Mouse (Mus musculus) left cerebral cortex, adult 2 months (tissue): ENCODE results near the gene Cenpu. TPM values are rescaled to one million over a fixed set of nuclear protein-coding genes. Genes with fewer than 3 reads are reported as not detected.

ENCODE experiments used
- DNase-seq, 2 experiments: peaks; one replicate each; pipeline ENCODE4 v3.0.0; 2021 to 2022; ENCODE audit warnings: low spot score in 2 of 2, mixed read lengths in 1 of 2; ENCODE audit errors: extremely low spot score in 1 of 2
- H3K27ac ChIP-seq: fragments of 200-600 bp; 2 replicates; pipeline ENCODE4 v1.8.1; 2022
- H3K4me3 ChIP-seq: fragments of 200-600 bp; 2 replicates; pipeline ENCODE4 v1.8.1; 2022
- CTCF ChIP-seq: fragments of 200-600 bp; IDR thresholded peaks from 2 replicates; pipeline ENCODE4 v1.8.1; 2022; ENCODE audit warnings: antibody characterized with exemption, mild to moderate bottlenecking, moderate library complexity
- intact Hi-C: fragments of 180-260 bp; cut with DNase I; formaldehyde crosslinking; loops from one replicate; pipeline ENCODE4 v1.15.1; 2025
- long read RNA-seq, 2 experiments: library from polyadenylated mRNA; stranded (forward); transcript quantifications; one replicate each; pipeline ENCODE4 v2.0.0; 2021; ENCODE audit warnings: borderline mapping rate in 2 of 2
- total RNA-seq, 2 experiments: library from RNA; stranded (reverse); gene quantifications; 2 replicates each; pipeline ENCODE4 v1.2.3; 2021

The Cenpu gene
- total RNA-seq: 1 to 10 TPM; 2.0 to 2.3 TPM
- long read RNA-seq, experiment 1, partial matches to known transcripts: 2 of 4 reads
- long read RNA-seq, experiment 1, other reads (novel, unspliced or antisense): 1 of 4 reads
- long read RNA-seq, experiment 2, partial matches to known transcripts: 1 of 2 reads
- long read RNA-seq, experiment 2, other reads (novel, unspliced or antisense): 1 of 2 reads

DNA sequence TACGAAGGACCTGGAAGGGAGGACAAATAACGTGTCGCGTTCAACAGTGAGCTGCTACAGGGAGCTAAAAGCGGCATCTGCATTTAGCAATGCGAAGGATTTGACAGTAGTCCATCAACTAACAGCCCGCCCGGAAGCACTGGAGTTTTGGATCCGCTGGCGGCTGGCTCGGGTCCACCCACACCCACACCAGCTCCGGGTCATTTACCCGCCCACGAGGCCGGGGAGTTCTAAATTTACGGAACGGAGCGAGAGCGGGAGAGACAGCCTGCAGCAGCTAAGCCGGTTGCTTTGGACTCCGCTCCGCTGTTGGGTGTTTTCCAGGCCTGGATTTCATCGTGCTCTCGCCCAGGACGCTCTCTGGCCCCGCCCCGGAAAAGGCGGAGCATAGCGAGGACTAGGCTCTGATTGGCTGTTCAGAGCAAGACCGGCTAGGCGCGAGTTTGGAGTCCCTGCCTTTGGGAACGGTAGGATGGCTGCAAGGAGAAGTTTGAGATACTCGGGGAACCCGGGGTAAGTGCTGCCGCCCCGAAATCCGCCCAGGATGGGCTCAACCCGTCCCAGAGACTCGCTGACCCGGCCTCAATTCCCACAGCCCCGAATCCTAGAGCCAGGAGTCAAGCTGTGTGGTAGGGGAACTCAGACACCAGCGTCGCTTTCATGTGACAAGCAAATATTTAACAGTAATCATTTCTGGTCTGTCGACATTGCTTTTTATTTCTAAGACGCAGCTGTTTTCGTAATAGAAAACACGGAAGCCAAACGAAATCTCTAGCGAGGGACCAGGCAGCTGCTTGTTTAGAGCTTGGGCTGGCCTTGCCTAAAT, at the start of gene Cenpu:
Gene Cenpu, plus strand, starts transcription at position 414 of the 826 bp plus-strand sequence.
- H3K4me3 ChIP-seq: peak within 1 kb of the TSS; percentile 72
- intact Hi-C loops: loop anchor here (1.0 to 5.0 kb wide), 2 partner anchors 65 to 341 kb away; partner anchors contain the start of genes Casp3, Primpol and Slc25a4
- DNase-seq: peak; percentile 99 to 100
- TF ChIP-seq CTCF: no peak
- H3K27ac ChIP-seq: peak within 1 kb of the TSS; percentile 88

DNA sequence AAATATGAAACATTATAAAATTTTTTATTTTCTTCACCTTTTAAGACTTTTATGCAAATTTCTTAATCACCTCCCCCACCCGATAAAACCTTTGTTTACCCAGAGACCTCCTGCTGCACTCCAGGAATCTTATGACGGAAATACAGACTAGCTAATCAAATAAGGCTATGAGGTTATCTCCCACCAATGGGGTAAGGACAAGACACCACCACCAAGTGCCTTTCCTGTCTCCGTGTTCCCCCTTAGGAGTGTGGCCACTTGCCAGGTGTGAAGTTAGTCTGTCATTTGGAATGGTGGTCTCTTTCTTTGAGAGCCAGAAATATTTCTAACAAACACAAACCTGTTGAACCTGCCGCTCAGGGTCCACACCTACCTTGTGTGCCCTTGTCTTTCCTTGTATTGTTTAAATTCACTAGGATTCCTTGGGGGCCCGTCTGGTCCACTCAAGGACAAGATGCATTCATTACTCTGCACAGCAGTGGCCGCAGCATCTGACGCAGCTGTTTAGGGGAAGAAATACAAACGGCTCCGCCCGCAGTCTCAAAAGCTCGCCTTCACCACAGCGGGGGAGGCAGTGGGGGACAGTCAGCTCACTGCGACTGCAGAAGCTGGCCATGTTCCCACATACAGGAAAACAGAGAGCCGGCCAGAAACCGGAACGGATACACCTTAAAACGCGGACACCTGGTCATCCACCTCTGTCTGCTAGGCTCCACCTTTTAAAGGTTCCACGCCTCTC, 49.3 kb upstream of the Cenpu start:
- intact Hi-C loops: no loop called here
- DNase-seq: no peak
- H3K4me3 ChIP-seq: peak overlapping the region; percentile 23; the same call in 1 of the 2 replicates
- no peak overlapping the region for H3K27ac ChIP-seq
- no peak for TF ChIP-seq CTCF

DNA sequence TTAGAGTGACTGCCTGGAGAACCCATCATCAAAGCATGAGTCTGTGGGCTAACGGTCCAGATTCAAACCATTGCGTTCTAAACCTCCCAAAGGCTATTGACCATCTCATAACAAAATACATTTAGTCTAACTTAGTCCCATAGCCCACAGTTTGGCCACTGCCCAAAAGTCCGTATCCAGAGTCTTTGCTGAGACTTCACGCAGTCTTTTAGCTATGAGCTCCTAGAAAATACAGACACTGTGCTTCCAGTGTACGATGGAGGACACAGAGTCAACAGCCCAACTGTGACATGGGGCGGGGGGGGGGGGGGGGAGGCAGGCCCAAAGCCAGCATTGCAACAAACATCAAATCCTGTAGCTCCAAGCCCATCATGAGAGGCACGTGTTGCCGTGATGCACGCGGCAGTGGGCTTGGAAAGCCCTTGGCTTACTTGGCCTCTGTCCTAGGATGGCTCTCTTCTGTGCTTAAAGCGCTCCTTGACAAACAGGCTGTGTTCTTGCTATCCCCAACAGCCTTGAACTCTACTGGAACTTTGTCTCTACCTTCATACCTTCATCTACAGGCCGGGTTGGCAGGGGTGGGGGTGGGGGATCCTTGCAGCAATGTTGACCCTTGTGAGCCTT, 48.6 kb upstream of the Cenpu start:
- no peak for TF ChIP-seq CTCF
- intact Hi-C loops: no loop called here
- H3K4me3 ChIP-seq: peak overlapping the region; percentile 23; the same call in 1 of the 2 replicates
- no peak for DNase-seq
- no peak overlapping the region for H3K27ac ChIP-seq

DNA sequence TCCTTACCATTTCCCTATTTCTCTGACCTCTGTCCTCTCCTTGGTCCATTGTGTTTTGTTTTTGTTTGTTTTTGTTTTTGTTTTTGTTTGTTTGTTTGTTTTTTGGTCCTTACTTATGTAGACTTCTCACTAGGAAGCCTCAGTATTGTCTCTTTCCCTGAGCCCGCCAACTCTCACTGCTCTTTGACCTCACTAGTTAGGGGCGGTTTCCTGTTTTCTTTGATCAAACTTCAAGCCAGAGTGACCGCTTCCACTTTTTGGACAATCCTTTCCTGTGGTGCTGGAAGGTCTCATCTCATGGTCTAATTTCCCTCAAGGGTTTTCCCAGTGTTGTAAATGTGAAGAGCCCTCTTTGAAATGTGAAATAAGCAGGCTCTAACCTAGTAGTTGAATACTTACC, 47.6 kb upstream of the Cenpu start:
- no peak for TF ChIP-seq CTCF
- DNase-seq: no peak
- Histone ChIP-seq H3K27ac (no peak overlapping the region), H3K4me3 (no peak overlapping the region)
- intact Hi-C loops: no loop called here

DNA sequence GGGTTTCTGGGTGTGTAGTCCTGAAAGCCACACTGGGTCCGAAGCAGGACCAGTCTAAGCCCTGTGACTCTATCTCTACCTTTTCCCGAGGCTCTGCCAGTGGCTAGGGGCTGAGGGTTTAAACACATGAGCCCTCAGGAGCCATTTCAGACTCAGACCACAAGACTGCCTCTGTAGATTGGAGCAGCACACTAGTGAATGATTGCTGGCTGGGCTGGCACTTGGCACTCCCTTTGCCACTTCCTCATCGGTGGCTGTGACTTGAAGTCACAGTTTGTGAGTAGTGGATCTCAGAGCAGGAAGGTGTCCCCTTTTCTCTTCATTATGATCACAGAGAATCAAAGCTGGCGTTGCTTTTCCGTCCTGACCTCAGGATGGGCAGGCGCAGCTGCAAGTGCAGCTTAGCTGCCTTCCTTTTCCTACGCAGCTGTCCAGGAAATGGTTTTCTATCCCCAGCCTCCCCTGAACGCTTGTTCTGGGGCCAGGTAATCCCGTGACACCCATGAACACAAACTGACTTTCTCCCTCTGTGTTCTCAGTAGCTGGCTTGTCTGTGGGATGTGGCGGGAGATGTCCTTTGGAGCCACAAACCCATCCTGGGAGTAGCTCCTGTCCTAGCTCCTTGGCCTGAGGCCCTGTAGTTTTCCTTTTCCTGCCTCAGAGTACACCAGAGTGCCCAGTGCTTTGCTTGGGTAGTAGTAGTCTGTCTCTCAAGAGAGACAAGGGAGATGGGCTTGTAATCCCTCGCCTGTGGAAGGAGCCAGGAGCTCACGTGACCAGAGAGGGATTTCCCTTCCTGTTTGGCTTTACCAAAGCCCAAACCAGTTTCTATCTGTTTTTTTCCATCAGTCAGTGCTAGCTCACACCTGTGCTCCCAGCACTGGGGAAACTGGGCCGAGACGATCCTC, 43.1 kb upstream of the Cenpu start:
- Histone ChIP-seq H3K27ac (no peak overlapping the region), H3K4me3 (no peak overlapping the region)
- no peak for TF ChIP-seq CTCF
- intact Hi-C loops: no loop called here
- DNase-seq: no peak

DNA sequence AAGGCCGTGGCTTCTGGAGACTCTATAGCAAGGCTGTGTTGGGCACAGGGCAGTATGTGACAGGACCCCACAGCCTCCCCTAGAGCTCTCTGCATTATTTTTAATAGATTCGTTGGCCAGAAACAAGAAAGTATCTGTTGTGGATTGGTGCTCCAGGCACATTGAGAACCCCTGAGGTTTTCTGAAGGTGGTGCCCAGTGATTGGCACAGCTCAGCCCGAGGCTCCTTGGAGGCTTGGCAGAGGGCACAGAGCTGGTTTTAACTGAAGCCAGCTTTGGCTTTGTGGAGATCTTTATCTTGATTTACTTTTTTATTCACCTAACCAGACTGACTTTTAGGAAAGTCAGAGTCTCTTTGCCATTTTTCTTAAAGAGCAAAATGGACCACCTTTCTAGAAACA, 42.4 kb upstream of the Cenpu start:
- intact Hi-C loops: no loop called here
- no peak for TF ChIP-seq CTCF
- no peak overlapping the region for H3K4me3 ChIP-seq
- DNase-seq: no peak
- H3K27ac ChIP-seq: no peak overlapping the region

DNA sequence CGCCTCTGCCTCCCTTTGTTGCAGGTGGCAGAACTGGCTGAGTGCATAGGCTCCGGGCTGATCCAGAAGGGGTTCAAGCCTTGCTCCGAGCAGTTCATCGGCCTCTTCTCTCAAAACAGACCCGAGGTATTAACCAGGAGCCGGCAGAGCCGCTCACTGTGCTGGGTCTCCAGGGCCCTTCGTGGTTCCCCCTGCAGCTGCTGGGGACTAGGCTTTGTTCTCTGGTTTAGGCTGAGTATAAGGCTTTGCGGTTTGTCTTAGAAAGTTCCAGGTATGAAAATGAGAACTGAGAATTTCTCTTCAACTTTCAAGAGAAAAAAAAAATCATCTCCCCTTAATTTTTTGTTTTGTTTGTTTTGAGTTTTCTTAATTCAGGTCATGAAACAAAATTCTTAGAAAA, 40.5 kb upstream of the Cenpu start:
- intact Hi-C loops: no loop called here
- no peak for TF ChIP-seq CTCF

DNA sequence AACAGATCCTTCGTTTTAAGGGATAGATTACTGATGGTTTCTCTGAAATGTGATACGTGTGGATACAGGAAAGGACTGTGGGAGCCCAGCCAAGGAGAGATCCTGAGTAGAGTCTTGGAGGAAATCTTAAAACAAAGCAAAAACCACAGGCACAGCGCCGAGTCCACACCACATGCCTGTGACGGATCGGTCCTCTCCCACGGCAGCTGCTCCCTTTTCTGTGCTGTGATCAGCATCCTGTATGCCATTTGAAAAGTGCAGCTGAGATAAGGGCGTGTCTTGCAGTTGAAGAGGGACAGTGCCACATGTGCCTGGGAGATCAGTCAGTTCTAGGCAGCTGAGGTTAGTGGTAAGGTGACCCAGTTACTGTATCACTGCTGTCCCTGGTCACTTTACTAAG, 39.3 kb upstream of the Cenpu start:
- Histone ChIP-seq H3K27ac (no peak overlapping the region), H3K4me3 (no peak overlapping the region)
- TF ChIP-seq CTCF: no peak
- intact Hi-C loops: no loop called here
- DNase-seq: no peak

More for the DNA sequence above, 40.5 kb upstream of the Cenpu start:
- DNase-seq: no peak
- Histone ChIP-seq H3K27ac (no peak overlapping the region), H3K4me3 (no peak overlapping the region)

DNA sequence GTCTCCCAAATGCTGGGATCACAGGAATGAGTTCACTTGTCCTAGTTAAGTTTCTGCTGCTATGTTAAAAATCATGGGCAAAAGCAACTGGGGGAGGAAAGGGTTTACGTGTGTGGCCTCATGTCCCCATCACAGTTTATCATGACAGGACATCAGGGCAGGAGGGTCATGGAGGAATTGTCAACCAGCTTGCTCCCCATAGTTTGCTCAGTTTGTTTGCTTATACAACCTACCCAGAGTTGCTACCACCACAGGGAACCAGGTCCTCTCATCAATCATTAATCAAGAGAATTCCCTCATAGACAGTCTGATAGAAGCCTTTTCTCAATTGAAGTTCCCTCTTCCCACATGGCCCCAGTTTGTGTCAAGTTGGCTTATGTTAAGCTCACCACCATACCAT, 37.8 kb upstream of the Cenpu start:
- TF ChIP-seq CTCF: no peak
- intact Hi-C loops: no loop called here
- no peak overlapping the region for H3K27ac ChIP-seq
- DNase-seq: no peak
- no peak overlapping the region for H3K4me3 ChIP-seq

DNA sequence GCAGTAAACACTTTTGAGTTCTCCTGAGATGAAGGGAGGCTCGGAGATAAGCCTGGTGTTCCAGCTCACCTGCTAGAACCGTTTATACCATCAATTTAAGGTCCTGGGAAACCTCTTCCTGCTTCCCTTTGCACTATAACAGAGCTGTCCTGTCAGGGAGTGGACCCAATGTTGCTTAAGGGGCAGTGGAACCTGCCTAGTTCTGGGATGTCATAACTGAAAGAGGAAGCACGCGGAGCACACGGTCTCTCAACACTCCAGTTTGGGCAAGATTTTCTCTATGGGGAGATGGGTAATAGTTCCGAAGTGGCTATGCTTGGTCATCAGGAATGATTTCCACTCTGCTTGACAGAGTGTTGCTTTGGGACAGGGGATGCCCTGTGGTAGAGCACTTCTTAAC, 31.2 kb upstream of the Cenpu start:
- Histone ChIP-seq H3K4me3 (no peak overlapping the region), H3K27ac (no peak overlapping the region)
- no peak for DNase-seq
- no peak for TF ChIP-seq CTCF
- intact Hi-C loops: no loop called here

DNA sequence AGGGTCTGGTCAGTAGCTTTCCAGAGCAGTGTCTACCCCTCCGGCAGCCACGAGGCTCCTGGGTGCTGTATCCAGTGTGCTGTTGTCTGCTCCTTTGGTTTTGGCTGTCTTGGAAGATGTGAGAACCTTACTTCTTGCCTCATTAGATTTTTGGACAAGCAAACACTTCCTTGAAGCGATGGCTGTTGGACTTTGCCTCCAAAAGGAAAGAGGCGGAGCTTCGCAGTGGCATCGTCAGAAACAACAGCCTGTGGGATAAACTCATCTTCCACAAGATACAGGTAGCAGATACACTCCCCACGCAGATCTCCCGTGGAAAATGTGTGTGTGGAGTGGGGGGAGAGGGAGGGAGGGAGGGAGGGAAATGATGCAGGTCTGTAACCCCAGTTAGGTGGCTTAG, 25.7 kb upstream of the Cenpu start:
- intact Hi-C loops: no loop called here
- Histone ChIP-seq H3K4me3 (no peak overlapping the region), H3K27ac (no peak overlapping the region)
- no peak for DNase-seq
- TF ChIP-seq CTCF: no peak
